Mouse (Mus musculus) CH12.LX (cell line): ENCODE data around the gene 4933415A04Rik. TPM values are rescaled to one million over a fixed set of nuclear protein-coding genes. Genes with fewer than 3 reads are reported as not detected.

Source experiments
- DNase-seq: peaks from one replicate; pipeline ENCODE4 v3.0.0-alpha.2; 2013; ENCODE audit errors: extremely low read depth
- H3K27ac ChIP-seq: 2 replicates; pipeline ENCODE4 v1.5.1; 2012; ENCODE audit warnings: low read depth, mild to moderate bottlenecking, control low read depth, moderate library complexity; ENCODE audit not compliant: insufficient read depth
- H3K27me3 ChIP-seq: replicated peaks from 2 replicates; pipeline ENCODE3; 2012; ENCODE audit warnings: inconsistent platforms
- H3K36me3 ChIP-seq, 2 experiments: replicated peaks in 1 of 2; 2 replicates each; pipeline versions ENCODE3 to v1.6.1; 2012; ENCODE audit warnings: inconsistent platforms in 1 of 2, low read length in 1 of 2, mild to moderate bottlenecking in 1 of 2, mixed read lengths in 1 of 2, moderate library complexity in 1 of 2; ENCODE audit not compliant: control insufficient read depth in 1 of 2, insufficient read depth in 1 of 2
- H3K4me1 ChIP-seq, 2 experiments: 2 replicates each; pipeline ENCODE4 v1.6.1; 2012; ENCODE audit warnings: inconsistent platforms in 1 of 2, moderate library complexity in 1 of 2; ENCODE audit not compliant: insufficient read depth in 2 of 2, control insufficient read depth in 1 of 2
- H3K4me2 ChIP-seq: 2 replicates; pipeline ENCODE4 v1.6.1; 2012; ENCODE audit warnings: low read depth, mild to moderate bottlenecking, control low read depth; ENCODE audit not compliant: poor library complexity, insufficient read depth, severe bottlenecking
- H3K4me3 ChIP-seq, 3 experiments: fragments of 150-350 bp in 1 of 3; sonication (generic) in 1 of 3; replicated peaks in 1 of 3; 2 replicates each; pipeline versions ENCODE3 to v1.5.1; 2011 to 2012; ENCODE audit warnings: low read depth in 2 of 3, low read length in 2 of 3, mild to moderate bottlenecking in 2 of 3, moderate library complexity in 2 of 3, control low read depth in 1 of 3, improper control_type of control experiment in 1 of 3, inconsistent platforms in 1 of 3, mixed read lengths in 1 of 3; ENCODE audit not compliant: poor library complexity in 1 of 3
- H3K79me2 ChIP-seq: replicated peaks from 2 replicates; pipeline ENCODE4 v1.6.1; 2012; ENCODE audit warnings: mild to moderate bottlenecking, moderate library complexity; ENCODE audit not compliant: control insufficient read depth, poor library complexity, insufficient read depth, severe bottlenecking; ENCODE audit errors: extremely low read depth
- H3K9ac ChIP-seq: 2 replicates; pipeline ENCODE4 v1.6.1; 2012; ENCODE audit warnings: low read depth, mild to moderate bottlenecking, control low read depth, moderate library complexity; ENCODE audit not compliant: insufficient read depth
- H3K9me3 ChIP-seq: replicated peaks from 2 replicates; pipeline ENCODE3; 2012; ENCODE audit warnings: low read length, inconsistent platforms, mixed read lengths
- BHLHE40 ChIP-seq: IDR thresholded peaks from 2 replicates; pipeline ENCODE4 v1.6.1; 2011; ENCODE audit warnings: mild to moderate bottlenecking, low read depth, low read length, improper control_type of control experiment
- CHD1 ChIP-seq: IDR thresholded peaks from 2 replicates; pipeline ENCODE4 v1.6.1; 2012; ENCODE audit warnings: low read depth, low read length, improper control_type of control experiment, inconsistent platforms
- CHD2 ChIP-seq: IDR thresholded peaks from 2 replicates; pipeline ENCODE4 v1.6.1; 2011; ENCODE audit warnings: low read length, improper control_type of control experiment
- CTCF ChIP-seq, 2 experiments: IDR thresholded peaks in 1 of 2; conservative IDR thresholded peaks in 1 of 2; 2 replicates each; pipeline ENCODE4 v1.5.1; 2011 to 2012; ENCODE audit warnings: low read depth in 2 of 2, low read length in 2 of 2, improper control_type of control experiment in 1 of 2, inconsistent platforms in 1 of 2, mild to moderate bottlenecking in 1 of 2, moderate library complexity in 1 of 2
- E2F4 ChIP-seq: IDR thresholded peaks from 2 replicates; pipeline ENCODE4 v1.6.1; 2011; ENCODE audit warnings: low read depth, low read length, improper control_type of control experiment; ENCODE audit not compliant: insufficient replicate concordance
- ELF1 ChIP-seq: IDR thresholded peaks from 2 replicates; pipeline ENCODE4 v1.6.1; 2014; ENCODE audit warnings: low read depth, mild to moderate bottlenecking, inconsistent platforms, low read length, improper control_type of control experiment
- ETS1 ChIP-seq: conservative IDR thresholded peaks from 2 replicates; pipeline ENCODE4 v1.6.1; 2012; ENCODE audit warnings: low read depth, mild to moderate bottlenecking, inconsistent platforms, low read length, improper control_type of control experiment, moderate library complexity
- GABPA ChIP-seq: IDR thresholded peaks from 2 replicates; pipeline ENCODE4 v1.6.1; 2012; ENCODE audit warnings: low read depth, low read length, improper control_type of control experiment, inconsistent platforms; ENCODE audit not compliant: insufficient replicate concordance
- HCFC1 ChIP-seq: IDR thresholded peaks from 2 replicates; pipeline ENCODE4 v1.6.1; 2012; ENCODE audit warnings: low read depth, mild to moderate bottlenecking, inconsistent platforms, low read length, improper control_type of control experiment
- JUN ChIP-seq: IDR thresholded peaks from 2 replicates; pipeline ENCODE4 v1.6.1; 2011; ENCODE audit warnings: low read depth, mild to moderate bottlenecking, low read length, improper control_type of control experiment, moderate library complexity; ENCODE audit not compliant: insufficient read depth
- JUND ChIP-seq: conservative IDR thresholded peaks from 2 replicates; pipeline ENCODE4 v1.6.1; 2011; ENCODE audit warnings: low read depth, low read length, improper control_type of control experiment
- MAFK ChIP-seq: IDR thresholded peaks from 2 replicates; pipeline ENCODE4 v1.6.1; 2011; ENCODE audit warnings: low read length, improper control_type of control experiment; ENCODE audit not compliant: insufficient replicate concordance
- MAX ChIP-seq: IDR thresholded peaks from 2 replicates; pipeline ENCODE4 v1.6.1; 2011; ENCODE audit warnings: low read length, improper control_type of control experiment
- MAZ ChIP-seq: IDR thresholded peaks from 2 replicates; pipeline ENCODE4 v1.6.1; 2012; ENCODE audit warnings: low read depth, mild to moderate bottlenecking, inconsistent platforms, low read length, improper control_type of control experiment, moderate library complexity
- NELFE ChIP-seq: IDR thresholded peaks from 2 replicates; pipeline ENCODE4 v1.6.1; 2011; ENCODE audit warnings: low read depth, low read length, improper control_type of control experiment
- NRF1 ChIP-seq: IDR thresholded peaks from 2 replicates; pipeline ENCODE4 v1.6.1; 2014; ENCODE audit warnings: low read depth, mild to moderate bottlenecking, inconsistent platforms, low read length, improper control_type of control experiment, moderate library complexity
- PAX5 ChIP-seq: IDR thresholded peaks from 2 replicates; pipeline ENCODE4 v1.6.1; 2012; ENCODE audit warnings: low read length, inconsistent platforms, mixed read lengths
- POLR2AphosphoS2 ChIP-seq: IDR thresholded peaks from 2 replicates; pipeline ENCODE4 v1.6.1; 2011; ENCODE audit warnings: low read depth, low read length, improper control_type of control experiment
- RCOR1 ChIP-seq: conservative IDR thresholded peaks from 2 replicates; pipeline ENCODE4 v1.6.1; 2012; ENCODE audit warnings: low read depth, mild to moderate bottlenecking, inconsistent platforms, low read length, improper control_type of control experiment
- SIN3A ChIP-seq: IDR thresholded peaks from 2 replicates; pipeline ENCODE4 v1.6.1; 2012; ENCODE audit warnings: low read length, improper control_type of control experiment, inconsistent platforms
- TCF12 ChIP-seq: IDR thresholded peaks from 2 replicates; pipeline ENCODE4 v1.6.1; 2014; ENCODE audit warnings: low read depth, mild to moderate bottlenecking, inconsistent platforms, low read length, improper control_type of control experiment
- UBTF ChIP-seq: IDR thresholded peaks from 2 replicates; pipeline ENCODE4 v1.6.1; 2012; ENCODE audit warnings: low read depth, mild to moderate bottlenecking, inconsistent platforms, low read length, improper control_type of control experiment, moderate library complexity
- USF2 ChIP-seq: conservative IDR thresholded peaks from 2 replicates; pipeline ENCODE4 v1.6.1; 2011; ENCODE audit warnings: low read depth, low read length, improper control_type of control experiment
- ZKSCAN1 ChIP-seq: IDR thresholded peaks from 2 replicates; pipeline ENCODE4 v1.6.1; 2012; ENCODE audit warnings: low read depth, inconsistent platforms, low read length, improper control_type of control experiment, borderline replicate concordance
- dilution Hi-C: fragments of 300-500 bp; cut with MboI; formaldehyde crosslinking; loops from 2 replicates; pipeline ENCODE4 v1.14.3; 2020; ENCODE audit warnings: low sequenced_read_pairs; ENCODE audit not compliant: extremely low pct_unique_long_range_greater_than_20kb, extremely low pct_ligation_motif_present
- in situ Hi-C: fragments of 300-500 bp; cut with MboI; formaldehyde crosslinking; loops from 3 replicates; pipeline ENCODE4 v1.14.3; 2019; ENCODE audit warnings: low sequenced_read_pairs, low pct_ligation_motif_present, low pct_unique_long_range_greater_than_20kb, mixed read lengths
- polyA plus RNA-seq: library from polyadenylated mRNA; unstranded; fragments of >175 nt; gene quantifications from 2 replicates; pipeline ENCODE4 v1.2.1, GENCODE M21; 2012; ENCODE audit warnings: low read depth; ENCODE audit not compliant: insufficient read length
- total RNA-seq, 2 experiments: library from RNA; depleted of rRNA; stranded (reverse); fragments of 300-350 nt in 1 of 2; fragments of >200 nt in 1 of 2; gene quantifications; 2 replicates each; pipeline ENCODE4 v1.2.3; 2012 to 2014

The 4933415A04Rik gene
- total and polyA plus RNA-seq, 3 experiments: not detected

DNA sequence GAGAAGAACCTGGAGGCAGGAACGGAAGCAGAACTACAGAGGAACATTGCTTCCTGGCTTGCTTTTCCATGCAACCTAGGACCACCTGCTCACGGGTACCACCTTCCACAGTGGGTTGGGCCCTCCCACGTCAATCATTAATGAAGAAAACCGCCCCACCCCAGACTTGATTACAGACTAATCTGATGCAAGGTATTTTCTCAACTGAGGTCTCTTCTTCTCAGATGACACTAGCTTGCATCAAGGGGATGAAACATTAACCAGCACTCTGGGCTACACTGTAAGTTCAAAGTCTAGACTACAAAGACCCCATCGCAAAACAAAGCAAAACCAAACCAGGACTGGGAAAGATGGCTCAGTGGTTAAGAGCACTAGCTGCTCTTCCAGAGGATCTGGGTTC, 34.9 kb downstream of the 4933415A04Rik start:
- dilution Hi-C loops (no loop called here), in situ Hi-C loops (no loop called here)
- Histone ChIP-seq H3K4me3 (no peak overlapping the region), H3K36me3 (no peaks in the 10 kb centered on the region), H3K9ac (no peak overlapping the region), H3K4me1 (peaks cover 0 to 15% of the 10 kb centered on the region in 2 experiments; a peak in 2 of 4 replicates), H3K79me2 (no peaks in the 10 kb centered on the region), H3K27me3 (no peaks in the 10 kb centered on the region)
- no peak for DNase-seq
- TF ChIP-seq MAZ (no peak), PAX5 (no peak), HCFC1 (no peak), BHLHE40 (no peak), UBTF (no peak), MAFK (no peak), NELFE (no peak), POLR2AphosphoS2 (no peak), CHD2 (no peak), ZKSCAN1 (no peak), SIN3A (no peak), CTCF (conservative IDR thresholded peaks at IDR 0.05 in 1 of 2, IDR thresholded peaks at IDR 0.05 in 1 of 2; ENCODE audit: low read depth in 2 of 2, low read length in 2 of 2) (no peak), ETS1 (no peak), GABPA (no peak), JUN (no peak), USF2 (no peak), NRF1 (no peak), JUND (no peak), TCF12 (no peak)
- TF ChIP-seq, all 38 proteins: peak for 0
- no peaks in the 10 kb centered on the region for H3K9me3 ChIP-seq
- H3K27ac ChIP-seq: no peak overlapping the region
- H3K4me2 ChIP-seq: no peak overlapping the region

DNA sequence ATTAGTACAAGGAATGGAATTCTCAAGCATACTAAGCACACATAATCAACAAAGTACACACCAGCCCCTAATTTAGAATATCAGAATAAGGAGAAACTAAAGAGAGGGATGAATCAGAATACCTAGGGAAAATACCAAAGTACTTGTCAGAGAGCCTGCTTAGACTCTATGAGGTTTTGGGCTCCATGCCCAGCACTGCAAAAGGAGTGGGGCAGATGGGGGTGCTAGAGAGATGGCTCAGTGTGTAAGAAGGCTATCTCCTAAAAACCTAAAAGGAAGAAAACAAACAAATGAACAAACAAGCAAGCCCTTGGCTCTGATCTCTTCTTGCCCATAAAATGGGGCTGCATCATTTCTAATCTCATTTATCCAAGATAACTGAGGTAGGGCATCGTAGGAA, 37.5 kb downstream of the 4933415A04Rik start:
- no peak for DNase-seq
- no peak overlapping the region for H3K27ac ChIP-seq
- no peak overlapping the region for H3K4me2 ChIP-seq
- peaks cover 2% of the 10 kb centered on the region for H3K9me3 ChIP-seq
- no peaks in the 10 kb centered on the region for H3K27me3 ChIP-seq
- peaks cover 0 to 2% of the 10 kb centered on the region in 2 experiments; a peak in 2 of 4 replicates for H3K4me1 ChIP-seq
- H3K9ac ChIP-seq: no peak overlapping the region
- TF ChIP-seq CHD2 (no peak), MAX (no peak), TCF12 (no peak), CHD1 (no peak), E2F4 (no peak), RCOR1 (no peak), ELF1 (no peak)
- in situ Hi-C loops: no loop called here
- no peaks in the 10 kb centered on the region for H3K79me2 ChIP-seq
- no peaks in the 10 kb centered on the region for H3K36me3 ChIP-seq
- dilution Hi-C loops: no loop called here
- no peak overlapping the region for H3K4me3 ChIP-seq
